Mouse (Mus musculus) hematopoietic stem cell, adult 5-6 weeks (primary cell): ENCODE data around the gene Tnfrsf8. TPM values are rescaled to one million over a fixed set of nuclear protein-coding genes. Genes with fewer than 3 reads are reported as not detected.
A peak's percentile ranks its signal among the peaks of the same experiment; 100 is the strongest.

Source experiments
- ATAC-seq, 2 experiments: fragments of 125-278 bp in 1 of 2; replicated peaks in 1 of 2; 2 replicates each; pipeline ENCODE4 v1.8.0; 2016 to 2017; ENCODE audit warnings: inconsistent platforms in 2 of 2, mild to moderate bottlenecking in 2 of 2, moderate number of reproducible peaks in 2 of 2, low read depth in 1 of 2, moderate TSS enrichment in 1 of 2; ENCODE audit not compliant: low FRiP score in 2 of 2, poor library complexity in 2 of 2, severe bottlenecking in 2 of 2, insufficient read depth in 1 of 2, low TSS enrichment in 1 of 2
- total RNA-seq: library from RNA; stranded (forward); fragments of 172-1452, 232-1000 nt; gene quantifications from 2 replicates; pipeline ENCODE4 v1.2.3, GENCODE M21; 2017

Tnfrsf8 gene
- total RNA-seq, 1 experiment from 2014 or later: not detected

GRCm38 (mm10) chr4:145221379-145221778 lies 93.6 kb downstream of the Tnfrsf8 start:
- peak in 1 of 2 experiments; percentile 10; a peak in 2 of 4 replicates for ATAC-seq

GRCm38 (mm10) chr4:145220001-145220400 lies 95.0 kb downstream of the Tnfrsf8 start:
- ATAC-seq: no peak

- peak in 1 of 2 experiments; percentile 37; a peak in 1 of 4 replicates for ATAC-seq
Measured at GRCm38 (mm10) chr4:145219240-145219985, 95.6 kb downstream of the Tnfrsf8 start.

GRCm38 (mm10) chr4:145217837-145218236 lies 97.1 kb downstream of the Tnfrsf8 start:
- no peak for ATAC-seq

Other genes with a start within 250 kb of the Tnfrsf8 start
- gene Vps13d, start 120.2 kb downstream of the Tnfrsf8 start, total RNA-seq: 41.1 and 54.8 TPM in 2 replicates
- gene Tnfrsf1b, start 68.3 kb downstream of the Tnfrsf8 start, total RNA-seq: 21.4 and 40.0 TPM in 2 replicates
- gene Zfp990, start 195.6 kb upstream of the Tnfrsf8 start, total RNA-seq: 0.45 and 0.63 TPM in 2 replicates